Mouse (Mus musculus): ENCODE data around the gene Ccdc85c. TPM values are rescaled to one million over a fixed set of nuclear protein-coding genes. Genes with fewer than 3 reads are reported as not detected.

The Ccdc85c gene
- polyA plus RNA-seq, 1 experiment: 3.4 TPM

DNA sequence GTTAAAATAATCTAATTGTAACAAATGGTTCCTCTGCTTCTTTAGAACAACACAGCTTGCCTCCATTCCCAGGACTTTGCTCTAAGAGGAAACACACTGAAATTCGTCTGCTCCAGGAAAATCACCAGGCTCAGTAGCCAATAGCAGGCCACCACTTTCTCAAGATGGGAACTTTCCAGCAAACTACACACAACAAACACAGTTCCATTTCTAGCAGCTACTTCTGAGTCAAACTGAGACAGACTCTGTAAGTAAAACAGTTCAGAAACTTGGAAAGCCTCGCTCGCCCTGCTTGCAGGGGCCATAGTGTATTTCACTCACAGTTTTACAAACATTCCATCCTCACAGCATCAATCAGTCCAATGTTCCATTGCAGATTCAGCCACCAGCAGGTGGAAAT, 98.9 kb downstream of the Ccdc85c start:
- TF ChIP-seq POLR2A (IDR thresholded peaks at IDR 0.05; ENCODE audit: low read depth, low read length) (no peak), CTCF (IDR thresholded peaks at IDR 0.05; ENCODE audit: extremely low read depth, insufficient read depth, insufficient read length, insufficient replicate concordance) (no peak)
- Histone ChIP-seq H3K27me3 (ENCODE audit: control insufficient read depth, insufficient read depth, low read length) (no peaks in the 10 kb centered on the region), H3K4me1 (ENCODE audit: control insufficient read depth, insufficient read depth, insufficient read length) (peaks cover 12% of the 10 kb centered on the region), H3K27ac (ENCODE audit: insufficient read depth, low read length) (no peak overlapping the region), H3K36me3 (ENCODE audit: control insufficient read depth, insufficient read depth, low read length) (no peaks in the 10 kb centered on the region), H3K4me3 (ENCODE audit: extremely low read depth, insufficient read depth, insufficient read length) (no peak overlapping the region)
- WGBS: 85% methylated on average over 3 of the region's 3 CpGs
- DNase-seq (ENCODE audit: low read depth in 1 of 2, low spot score in 2 of 2): no peak

DNA sequence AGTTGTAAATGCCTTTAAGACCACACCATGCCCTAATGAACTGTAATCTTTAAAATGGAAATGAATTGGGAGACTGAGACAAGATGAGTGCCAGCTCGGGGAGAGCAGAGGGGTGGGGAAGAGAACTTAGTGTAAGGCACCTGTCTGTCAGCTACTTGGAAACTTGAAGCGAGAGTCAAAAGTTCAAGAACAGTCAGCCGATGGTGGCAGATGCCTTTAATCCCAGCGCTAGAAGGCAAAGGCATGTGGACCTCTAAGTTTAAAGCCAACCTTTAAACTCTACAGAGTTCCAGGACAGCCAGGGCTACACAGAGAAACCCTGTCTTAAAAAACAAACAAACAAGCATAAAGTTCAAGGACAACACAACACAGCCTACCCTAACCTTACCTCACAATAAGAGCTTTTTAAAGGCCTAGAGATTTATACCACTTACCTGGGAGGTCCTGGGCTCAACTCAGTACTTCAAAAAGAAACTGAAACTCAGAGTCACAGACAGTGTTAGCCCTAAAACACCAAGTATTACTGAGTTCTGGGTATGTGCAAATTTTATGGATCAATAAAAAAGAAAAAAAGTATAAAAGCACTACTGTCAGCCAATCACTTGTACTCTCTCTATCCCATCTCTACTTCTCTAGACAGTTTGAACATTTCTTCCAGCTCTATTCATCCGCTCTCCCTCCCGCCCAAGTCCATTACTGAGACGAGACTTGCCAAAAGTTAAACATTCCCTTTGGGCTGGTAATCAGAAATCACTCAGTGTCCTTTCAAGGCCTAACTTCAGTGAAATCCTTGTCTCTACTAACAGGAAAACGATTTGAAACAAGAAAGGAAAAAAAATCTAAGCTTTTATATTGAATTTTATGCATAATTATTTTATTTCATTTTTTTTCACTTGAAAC, 100.4 kb downstream of the Ccdc85c start:
- Histone ChIP-seq H3K4me1 (ENCODE audit: control insufficient read depth, insufficient read depth, insufficient read length) (peaks cover 17% of the 10 kb centered on the region), H3K4me3 (ENCODE audit: extremely low read depth, insufficient read depth, insufficient read length) (no peak overlapping the region), H3K36me3 (ENCODE audit: control insufficient read depth, insufficient read depth, low read length) (no peaks in the 10 kb centered on the region), H3K27ac (ENCODE audit: insufficient read depth, low read length) (no peak overlapping the region), H3K27me3 (ENCODE audit: control insufficient read depth, insufficient read depth, low read length) (no peaks in the 10 kb centered on the region)
- WGBS: 85% methylated on average over 8 of the region's 8 CpGs
- TF ChIP-seq CTCF (IDR thresholded peaks at IDR 0.05; ENCODE audit: extremely low read depth, insufficient read depth, insufficient read length, insufficient replicate concordance) (no peak), POLR2A (IDR thresholded peaks at IDR 0.05; ENCODE audit: low read depth, low read length) (no peak)
- no peak for DNase-seq (ENCODE audit: low read depth in 1 of 2, low spot score in 2 of 2)

GRCm38 (mm10) chr12:108172639-108173038, 102.6 kb downstream of the Ccdc85c start:
- H3K4me1 ChIP-seq (ENCODE audit: control insufficient read depth, insufficient read depth, insufficient read length): peaks cover 16% of the 10 kb centered on the region
- no peak for TF ChIP-seq POLR2A (IDR thresholded peaks at IDR 0.05; ENCODE audit: low read depth, low read length)
- TF ChIP-seq CTCF (IDR thresholded peaks at IDR 0.05; ENCODE audit: extremely low read depth, insufficient read depth, insufficient read length, insufficient replicate concordance): no peak
- H3K4me3 ChIP-seq (ENCODE audit: extremely low read depth, insufficient read depth, insufficient read length): no peak overlapping the region
- no peak for DNase-seq (ENCODE audit: low read depth in 1 of 2, low spot score in 2 of 2)
- no peak overlapping the region for H3K27ac ChIP-seq (ENCODE audit: insufficient read depth, low read length)
- no peaks in the 10 kb centered on the region for H3K36me3 ChIP-seq (ENCODE audit: control insufficient read depth, insufficient read depth, low read length)
- WGBS: 80% methylated on average over 4 of the region's 4 CpGs
- H3K27me3 ChIP-seq (ENCODE audit: control insufficient read depth, insufficient read depth, low read length): no peaks in the 10 kb centered on the region

DNA sequence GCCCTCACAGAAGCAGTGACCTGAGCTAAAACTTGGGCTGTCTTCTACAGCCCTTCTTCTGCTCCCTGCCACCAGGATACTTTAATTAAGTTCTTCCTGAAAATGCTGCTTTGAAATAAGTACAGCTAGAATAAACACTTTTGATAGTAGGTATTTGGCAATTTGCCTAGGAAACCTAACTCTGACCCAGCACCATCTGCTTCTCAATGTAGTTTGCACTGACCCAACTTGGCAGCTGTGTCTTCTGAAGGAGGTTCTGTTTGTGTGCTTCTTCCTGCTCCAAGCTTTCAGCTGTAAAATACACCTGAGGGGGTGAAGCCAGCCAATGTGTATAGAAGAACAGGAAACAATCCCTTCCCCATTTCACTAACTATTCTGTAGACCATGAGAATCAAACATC, 103.9 kb downstream of the Ccdc85c start:
- no peak overlapping the region for H3K27ac ChIP-seq (ENCODE audit: insufficient read depth, low read length)
- TF ChIP-seq CTCF (IDR thresholded peaks at IDR 0.05; ENCODE audit: extremely low read depth, insufficient read depth, insufficient read length, insufficient replicate concordance): no peak
- no peak for TF ChIP-seq POLR2A (IDR thresholded peaks at IDR 0.05; ENCODE audit: low read depth, low read length)
- no peak for DNase-seq (ENCODE audit: low read depth in 1 of 2, low spot score in 2 of 2)
- no peaks in the 10 kb centered on the region for H3K36me3 ChIP-seq (ENCODE audit: control insufficient read depth, insufficient read depth, low read length)
- no peak overlapping the region for H3K4me3 ChIP-seq (ENCODE audit: extremely low read depth, insufficient read depth, insufficient read length)
- H3K4me1 ChIP-seq (ENCODE audit: control insufficient read depth, insufficient read depth, insufficient read length): peaks cover 16% of the 10 kb centered on the region
- H3K27me3 ChIP-seq (ENCODE audit: control insufficient read depth, insufficient read depth, low read length): no peaks in the 10 kb centered on the region

- no peak for DNase-seq (ENCODE audit: low read depth in 1 of 2, low spot score in 2 of 2)
- Histone ChIP-seq H3K27me3 (ENCODE audit: control insufficient read depth, insufficient read depth, low read length) (no peaks in the 10 kb centered on the region), H3K27ac (ENCODE audit: insufficient read depth, low read length) (no peak overlapping the region), H3K4me1 (ENCODE audit: control insufficient read depth, insufficient read depth, insufficient read length) (peaks cover 16% of the 10 kb centered on the region), H3K36me3 (ENCODE audit: control insufficient read depth, insufficient read depth, low read length) (no peaks in the 10 kb centered on the region), H3K4me3 (ENCODE audit: extremely low read depth, insufficient read depth, insufficient read length) (no peak overlapping the region)
- WGBS: 27% methylated on average over 3 of the region's 3 CpGs
- TF ChIP-seq CTCF (IDR thresholded peaks at IDR 0.05; ENCODE audit: extremely low read depth, insufficient read depth, insufficient read length, insufficient replicate concordance): no peak
- TF ChIP-seq POLR2A (IDR thresholded peaks at IDR 0.05; ENCODE audit: low read depth, low read length): no peak
Measured at GRCm38 (mm10) chr12:108170467-108170866, 104.8 kb downstream of the Ccdc85c start.

GRCm38 (mm10) chr12:108168909-108169308, 106.3 kb downstream of the Ccdc85c start:
- Histone ChIP-seq H3K27me3 (ENCODE audit: control insufficient read depth, insufficient read depth, low read length) (no peaks in the 10 kb centered on the region), H3K36me3 (ENCODE audit: control insufficient read depth, insufficient read depth, low read length) (no peaks in the 10 kb centered on the region; the same call in 1 of the 2 replicates), H3K27ac (ENCODE audit: insufficient read depth, low read length) (no peak overlapping the region), H3K4me1 (ENCODE audit: control insufficient read depth, insufficient read depth, insufficient read length) (peaks cover 14% of the 10 kb centered on the region), H3K4me3 (ENCODE audit: extremely low read depth, insufficient read depth, insufficient read length) (no peak overlapping the region)
- WGBS: 42% methylated on average over 3 of the region's 3 CpGs
- no peak for DNase-seq (ENCODE audit: low read depth in 1 of 2, low spot score in 2 of 2)
- TF ChIP-seq CTCF (IDR thresholded peaks at IDR 0.05; ENCODE audit: extremely low read depth, insufficient read depth, insufficient read length, insufficient replicate concordance) (no peak), POLR2A (IDR thresholded peaks at IDR 0.05; ENCODE audit: low read depth, low read length) (no peak)

GRCm38 (mm10) chr12:108163706-108164105, 111.5 kb downstream of the Ccdc85c start:
- peaks cover 15% of the 10 kb centered on the region for H3K36me3 ChIP-seq (ENCODE audit: control insufficient read depth, insufficient read depth, low read length)
- H3K4me1 ChIP-seq (ENCODE audit: control insufficient read depth, insufficient read depth, insufficient read length): no peaks in the 10 kb centered on the region; the same call in 1 of the 2 replicates
- TF ChIP-seq POLR2A (IDR thresholded peaks at IDR 0.05; ENCODE audit: low read depth, low read length) (no peak), CTCF (IDR thresholded peaks at IDR 0.05; ENCODE audit: extremely low read depth, insufficient read depth, insufficient read length, insufficient replicate concordance) (no peak)
- no peak for DNase-seq (ENCODE audit: low read depth in 1 of 2, low spot score in 2 of 2)
- H3K27ac ChIP-seq (ENCODE audit: insufficient read depth, low read length): no peak overlapping the region
- H3K4me3 ChIP-seq (ENCODE audit: extremely low read depth, insufficient read depth, insufficient read length): no peak overlapping the region
- H3K27me3 ChIP-seq (ENCODE audit: control insufficient read depth, insufficient read depth, low read length): no peaks in the 10 kb centered on the region
- 96% methylated on average over 3 of the region's 3 CpGs for WGBS
